Mouse (Mus musculus): ENCODE measurements around the gene Guk1. TPM values are rescaled to one million over a fixed set of nuclear protein-coding genes. Genes with fewer than 3 reads are reported as not detected.

The Guk1 gene
- polyA plus RNA-seq, 1 experiment from 2014 or later, result 131 TPM

GRCm38 (mm10) chr11:59135051-59135820, 56.8 kb downstream of the Guk1 start:
- DNase-seq (ENCODE audit: low spot score) (no peak), ATAC-seq (replicated peaks; ENCODE audit: low FRiP score) (no peak)
- peaks cover 3% of the 10 kb centered on the region; the same call in 1 of the 2 replicates for H3K4me1 ChIP-seq (replicated peaks; ENCODE audit: control insufficient read depth, insufficient read depth, low read length)
- H3K27me3 ChIP-seq (replicated peaks; ENCODE audit: control insufficient read depth, insufficient read depth, low read length), result peaks cover 74% of the 10 kb centered on the region
- 12% methylated on average over 55 of the region's 55 CpGs for WGBS
- no peak overlapping the region for H3K27ac ChIP-seq (ENCODE audit: low read depth, low read length)
- no peaks in the 10 kb centered on the region for H3K9me3 ChIP-seq (ENCODE audit: control insufficient read depth, low read length)
- peak overlapping the region; percentile 10; the same call in 1 of the 2 replicates for H3K4me3 ChIP-seq (ENCODE audit: low read depth, low read length)
- H3K9ac ChIP-seq (ENCODE audit: low read depth, low read length), result no peak overlapping the region
- no peaks in the 10 kb centered on the region for H3K36me3 ChIP-seq (ENCODE audit: control insufficient read depth, insufficient read depth, low read length)
- peak overlapping the region; percentile 37 for H3K4me2 ChIP-seq

GRCm38 (mm10) chr11:59134373-59134997, 57.5 kb downstream of the Guk1 start:
- H3K27me3 ChIP-seq (replicated peaks; ENCODE audit: control insufficient read depth, insufficient read depth, low read length), result peaks cover 72% of the 10 kb centered on the region
- peaks cover 3% of the 10 kb centered on the region; the same call in 1 of the 2 replicates for H3K4me1 ChIP-seq (replicated peaks; ENCODE audit: control insufficient read depth, insufficient read depth, low read length)
- H3K36me3 ChIP-seq (ENCODE audit: control insufficient read depth, insufficient read depth, low read length), result no peaks in the 10 kb centered on the region
- no peaks in the 10 kb centered on the region for H3K9me3 ChIP-seq (ENCODE audit: control insufficient read depth, low read length)
- DNase-seq (ENCODE audit: low spot score) (no peak), ATAC-seq (replicated peaks; ENCODE audit: low FRiP score) (no peak)
- 7% methylated on average over 34 of the region's 35 CpGs for WGBS
- H3K4me2 ChIP-seq, result peak overlapping the region; percentile 31
- no peak overlapping the region for H3K4me3 ChIP-seq (ENCODE audit: low read depth, low read length)
- no peak overlapping the region for H3K9ac ChIP-seq (ENCODE audit: low read depth, low read length)
- H3K27ac ChIP-seq (ENCODE audit: low read depth, low read length), result no peak overlapping the region

Other genes with a start within 250 kb of the Guk1 start
- gene Hist3h2ba, start 243.3 kb downstream of the Guk1 start, polyA plus RNA-seq (2014; fragmentation: Nextera tagmentation; extraction: Ambion mirVana), result 6.3 and 6.9 TPM in 2 replicates
- gene Hist3h2a, start 237.5 kb downstream of the Guk1 start, polyA plus RNA-seq (2014; fragmentation: Nextera tagmentation; extraction: Ambion mirVana), result 12.0 and 14.5 TPM in 2 replicates
- gene Trim17, start 237.5 kb downstream of the Guk1 start, polyA plus RNA-seq (2014; fragmentation: Nextera tagmentation; extraction: Ambion mirVana), result 0.23 and 0.38 TPM in 2 replicates
- gene Trim11, start 214.1 kb downstream of the Guk1 start, polyA plus RNA-seq (2014; fragmentation: Nextera tagmentation; extraction: Ambion mirVana), result 17.3 and 17.8 TPM in 2 replicates
- 0.64 and 1.2 TPM in 2 replicates for gene Obscn, start 55.8 kb downstream of the Guk1 start, polyA plus RNA-seq (2014; fragmentation: Nextera tagmentation; extraction: Ambion mirVana)
- 6.8 and 6.9 TPM in 2 replicates for gene Iba57, start 28.5 kb downstream of the Guk1 start, polyA plus RNA-seq (2014; fragmentation: Nextera tagmentation; extraction: Ambion mirVana)
- 0.07 TPM in 1 of 2 replicates, not detected in the other for gene Gjc2, start 9.0 kb downstream of the Guk1 start, polyA plus RNA-seq (2014; fragmentation: Nextera tagmentation; extraction: Ambion mirVana)
- gene Mrpl55, start 10.3 kb upstream of the Guk1 start, polyA plus RNA-seq (2014; fragmentation: Nextera tagmentation; extraction: Ambion mirVana), result 104 and 106 TPM in 2 replicates
- 38.4 and 41.3 TPM in 2 replicates for gene 2310033P09Rik, start 16.1 kb upstream of the Guk1 start, polyA plus RNA-seq (2014; fragmentation: Nextera tagmentation; extraction: Ambion mirVana)
- gene Arf1, start 36.1 kb upstream of the Guk1 start, polyA plus RNA-seq (2014; fragmentation: Nextera tagmentation; extraction: Ambion mirVana), result 505 and 548 TPM in 2 replicates
- gene Wnt3a, start 98.5 kb upstream of the Guk1 start, polyA plus RNA-seq (2014; fragmentation: Nextera tagmentation; extraction: Ambion mirVana), result not detected in 2 replicates
- gene Wnt9a, start 114.7 kb upstream of the Guk1 start, polyA plus RNA-seq (2014; fragmentation: Nextera tagmentation; extraction: Ambion mirVana), result 0.56 and 0.82 TPM in 2 replicates
- not detected in 2 replicates for gene Prss38, start 183.4 kb upstream of the Guk1 start, polyA plus RNA-seq (2014; fragmentation: Nextera tagmentation; extraction: Ambion mirVana)